Mouse (Mus musculus) forebrain, postnatal 0 days (tissue): Measurements from ENCODE around the gene Mgarp. TPM values are rescaled to one million over a fixed set of nuclear protein-coding genes. Genes with fewer than 3 reads are reported as not detected.
"Not testable (repeated sequence)": the region's sequence is repeated elsewhere in the genome, so short reads cannot be mapped to it uniquely, and the experiment has no call there.

Experiments
- ATAC-seq: fragments of 200-750 bp; cut with Nextera tagmentation; 2 replicates; pipeline ENCODE4 v1.8.0; 2017; ENCODE audit warnings: mild to moderate bottlenecking, moderate library complexity
- DNase-seq: peaks from one replicate; pipeline ENCODE4 v3.0.0-alpha.2; 2015
- H3K27ac ChIP-seq: fragments of 300-500 bp; sonication (generic); 2 replicates; pipeline ENCODE4 v1.5.1; 2014; ENCODE audit warnings: low read depth, mild to moderate bottlenecking, antibody characterized with exemption, low read length, moderate library complexity, mixed read lengths
- H3K27me3 ChIP-seq: fragments of 300-500 bp; sonication (generic); 2 replicates; pipeline ENCODE4 v1.6.1; 2014; ENCODE audit warnings: mild to moderate bottlenecking, low read length, mixed read lengths; ENCODE audit not compliant: insufficient read depth
- H3K36me3 ChIP-seq: fragments of 300-500 bp; sonication (generic); 2 replicates; pipeline ENCODE4 v1.6.1; 2014; ENCODE audit warnings: mild to moderate bottlenecking, moderate library complexity; ENCODE audit not compliant: insufficient read depth
- H3K4me1 ChIP-seq: fragments of 300-500 bp; sonication (generic); 2 replicates; pipeline ENCODE4 v1.6.1; 2014; ENCODE audit warnings: antibody characterized with exemption; ENCODE audit not compliant: insufficient read depth
- H3K4me2 ChIP-seq: fragments of 300-500 bp; sonication (generic); 2 replicates; pipeline ENCODE4 v1.6.1; 2014; ENCODE audit warnings: low read depth, mild to moderate bottlenecking, moderate library complexity
- H3K4me3 ChIP-seq: fragments of 300-500 bp; sonication (generic); 2 replicates; pipeline ENCODE4 v1.5.1; 2014; ENCODE audit warnings: low read depth, low read length, mixed read lengths
- H3K9ac ChIP-seq: fragments of 300-500 bp; sonication (generic); 2 replicates; pipeline ENCODE4 v1.6.1; 2014; ENCODE audit warnings: mild to moderate bottlenecking
- H3K9me3 ChIP-seq: fragments of 300-500 bp; sonication (generic); 2 replicates; pipeline ENCODE4 v1.6.1; 2016; ENCODE audit warnings: low read length
- CTCF ChIP-seq: sonication (generic); IDR thresholded peaks from 2 replicates; pipeline ENCODE4 v1.5.1; 2016; ENCODE audit warnings: antibody characterized with exemption, control low read depth, low read depth
- WGBS: fragments of 180-500 bp; shearing (Covaris S2); extraction: QIAGEN DNeasy Blood & Tissue Kit; methylation state at CpG from one replicate; pipeline ENCODE4 v1.1.7; 2014; 5-methylcytosine and 5-hydroxymethylcytosine counted together
- polyA plus RNA-seq: library from polyadenylated mRNA; unstranded; fragments of >200 nt; fragmentation: Nextera tagmentation; extraction: Ambion mirVana; gene quantifications from 2 replicates; pipeline ENCODE4 v1.2.1, GENCODE M21; 2015
- total RNA-seq: library from RNA; depleted of rRNA; stranded (reverse); fragments of >200 nt; gene quantifications from 2 replicates; pipeline ENCODE4 v1.2.3, GENCODE M21; 2014

Mgarp gene
- total and polyA plus RNA-seq, 2 experiments from 2014 or later: 0.42 to 0.67 TPM

- H3K27me3 ChIP-seq: no peaks in the 10 kb centered on the region
- no peaks in the 10 kb centered on the region for H3K4me1 ChIP-seq
- DNase-seq (no peak), ATAC-seq (no peak)
- H3K9ac ChIP-seq: no peak overlapping the region
- H3K27ac ChIP-seq: no peak overlapping the region
- H3K36me3 ChIP-seq: no peaks in the 10 kb centered on the region
- WGBS: 65% methylated on average over 3 of the region's 3 CpGs
- H3K4me2 ChIP-seq: no peak overlapping the region
- no peak overlapping the region for H3K4me3 ChIP-seq
- H3K9me3 ChIP-seq: no peaks in the 10 kb centered on the region
- no peak for TF ChIP-seq CTCF
Observed at GRCm38 (mm10) chr3:51348646-51349238, 47.8 kb downstream of the Mgarp start.

GRCm38 (mm10) chr3:51345017-51345416 lies 51.5 kb downstream of the Mgarp start:
- not testable (repeated sequence) for ATAC-seq, DNase-seq, H3K9ac ChIP-seq, H3K4me2 ChIP-seq, H3K4me3 ChIP-seq, H3K27me3 ChIP-seq, H3K27ac ChIP-seq, H3K9me3 ChIP-seq, H3K36me3 ChIP-seq, H3K4me1 ChIP-seq
- WGBS: 91% methylated on average over 2 of the region's 2 CpGs

GRCm38 (mm10) chr3:51344182-51344581 lies 52.4 kb downstream of the Mgarp start:
- not testable (repeated sequence) for H3K4me1 ChIP-seq, ATAC-seq, H3K9me3 ChIP-seq, H3K4me2 ChIP-seq, H3K36me3 ChIP-seq, H3K27ac ChIP-seq, H3K4me3 ChIP-seq, H3K27me3 ChIP-seq, H3K9ac ChIP-seq, DNase-seq
- WGBS: 87% methylated on average over 6 of the region's 6 CpGs

GRCm38 (mm10) chr3:51343260-51343659 lies 53.3 kb downstream of the Mgarp start:
- DNase-seq: no peak
- no peak overlapping the region for H3K27ac ChIP-seq
- H3K27me3 ChIP-seq: no peaks in the 10 kb centered on the region
- H3K9ac ChIP-seq: no peak overlapping the region
- 86% methylated on average over 4 of the region's 4 CpGs for WGBS
- no peaks in the 10 kb centered on the region for H3K4me1 ChIP-seq
- no peak overlapping the region for H3K4me3 ChIP-seq
- no peaks in the 10 kb centered on the region for H3K36me3 ChIP-seq
- no peak overlapping the region for H3K4me2 ChIP-seq
- no peak for TF ChIP-seq CTCF
- H3K9me3 ChIP-seq: no peaks in the 10 kb centered on the region
- no peak for ATAC-seq

GRCm38 (mm10) chr3:51342152-51342551 lies 54.4 kb downstream of the Mgarp start:
- peak overlapping the region; percentile 87 for H3K9ac ChIP-seq
- 4% methylated on average over 9 of the region's 9 CpGs for WGBS
- no peak for ATAC-seq
- H3K27me3 ChIP-seq: no peaks in the 10 kb centered on the region
- peak overlapping the region; percentile 86 for H3K4me2 ChIP-seq
- no peaks in the 10 kb centered on the region for H3K9me3 ChIP-seq
- no peak for TF ChIP-seq CTCF
- no peaks in the 10 kb centered on the region for H3K4me1 ChIP-seq
- H3K4me3 ChIP-seq: peak overlapping the region; percentile 97
- H3K36me3 ChIP-seq: no peaks in the 10 kb centered on the region
- DNase-seq: no peak
- H3K27ac ChIP-seq: peak overlapping the region; percentile 96

GRCm38 (mm10) chr3:51341268-51342081 lies 55.1 kb downstream of the Mgarp start:
- Histone ChIP-seq H3K9me3 (no peaks in the 10 kb centered on the region), H3K27ac (peak overlapping the region; percentile 96), H3K4me3 (peak overlapping the region; percentile 97), H3K9ac (peak overlapping the region; percentile 87), H3K36me3 (no peaks in the 10 kb centered on the region), H3K4me1 (no peaks in the 10 kb centered on the region), H3K27me3 (no peaks in the 10 kb centered on the region), H3K4me2 (peak overlapping the region; percentile 86)
- no peak for TF ChIP-seq CTCF
- 3% methylated on average over 77 of the region's 86 CpGs for WGBS
- peak; percentile 79 for ATAC-seq
- DNase-seq: peak; percentile 84

GRCm38 (mm10) chr3:51340552-51341267 lies 55.8 kb downstream of the Mgarp start, which contains the start of gene Elf2:
Elf2 (minus strand) TSS chr3:51340663.
- TF ChIP-seq CTCF: no peak; the same call in 1 of the 2 replicates

More at GRCm38 (mm10) chr3:51340552-51341267, 55.8 kb downstream of the Mgarp start, which contains the start of gene Elf2:
- Histone ChIP-seq H3K27me3 (no peaks in the 10 kb centered on the region), H3K27ac (peak within 1 kb of the TSS; percentile 96), H3K4me1 (no peaks in the 10 kb centered on the region), H3K9ac (peak within 1 kb of the TSS; percentile 87), H3K36me3 (no peaks in the 10 kb centered on the region), H3K4me2 (peak within 1 kb of the TSS; percentile 86), H3K9me3 (no peaks in the 10 kb centered on the region), H3K4me3 (peak within 1 kb of the TSS; percentile 97)
- WGBS: 2% methylated on average over 53 of the region's 87 CpGs
- DNase-seq (peak; percentile 85), ATAC-seq (peak; percentile 71)
